Mouse (Mus musculus): ENCODE measurements around the gene Mtmr1.
"Not testable (repeated sequence)": the region's sequence is repeated elsewhere in the genome, so short reads cannot be mapped to it uniquely, and the experiment has no call there.

The Mtmr1 gene

GRCm38 (mm10) chrX:71364554-71364991 lies at the start of gene Mtmr1:
Mtmr1 (plus strand) TSS chrX:71364760.
- in situ Hi-C loops (cut with MboI, MseI), result no loop called here

DNA sequence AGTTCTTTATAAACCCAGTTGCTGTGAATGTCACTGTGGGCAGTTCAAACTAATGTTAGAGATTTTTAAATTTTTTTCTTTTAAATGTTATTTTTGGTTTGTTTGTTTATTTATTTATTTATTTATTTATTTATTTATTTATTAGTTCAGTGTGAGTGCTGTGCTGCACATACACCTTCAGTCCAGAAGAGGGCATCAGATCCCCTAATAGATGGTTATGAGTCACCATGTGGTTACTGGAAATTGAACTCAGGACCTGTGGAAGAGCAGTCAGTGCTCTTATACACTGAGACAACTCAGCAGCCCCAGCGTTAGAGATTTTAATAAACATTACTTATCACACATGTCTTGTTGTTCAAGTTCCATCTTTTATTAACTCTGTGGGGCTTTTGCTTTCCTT lies 12.5 kb upstream of the Mtmr1 start:
- in situ Hi-C loops (cut with MboI, MseI), result no loop called here

DNA sequence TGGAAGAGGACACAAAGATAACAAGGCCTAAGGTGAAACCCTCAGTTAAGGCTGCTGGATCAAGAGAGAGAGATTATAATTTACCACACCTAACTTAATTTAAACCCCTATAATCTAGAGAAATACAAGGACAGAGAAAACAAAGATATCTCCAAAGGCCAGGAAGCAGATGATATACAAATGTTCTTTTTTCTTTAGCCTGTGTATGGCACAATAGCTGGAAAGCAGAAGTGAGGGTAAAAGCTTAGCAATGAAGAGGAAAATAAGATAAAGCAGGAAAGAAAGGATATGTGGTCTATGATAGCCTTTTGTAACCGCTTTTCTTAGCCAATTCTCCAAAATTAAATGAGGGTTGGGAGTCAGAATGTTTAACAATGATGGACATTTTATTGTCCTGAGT lies 9.2 kb upstream of the Mtmr1 start:
- in situ Hi-C loops (cut with MboI, MseI), result no loop called here

GRCm38 (mm10) chrX:71361793-71362192 lies 2.8 kb upstream of the Mtmr1 start:
- in situ Hi-C loops (cut with MboI, MseI), result not testable (repeated sequence)

GRCm38 (mm10) chrX:71364062-71364461 lies 498 bp upstream of the Mtmr1 start:
- in situ Hi-C loops (cut with MboI, MseI), result no loop called here

DNA sequence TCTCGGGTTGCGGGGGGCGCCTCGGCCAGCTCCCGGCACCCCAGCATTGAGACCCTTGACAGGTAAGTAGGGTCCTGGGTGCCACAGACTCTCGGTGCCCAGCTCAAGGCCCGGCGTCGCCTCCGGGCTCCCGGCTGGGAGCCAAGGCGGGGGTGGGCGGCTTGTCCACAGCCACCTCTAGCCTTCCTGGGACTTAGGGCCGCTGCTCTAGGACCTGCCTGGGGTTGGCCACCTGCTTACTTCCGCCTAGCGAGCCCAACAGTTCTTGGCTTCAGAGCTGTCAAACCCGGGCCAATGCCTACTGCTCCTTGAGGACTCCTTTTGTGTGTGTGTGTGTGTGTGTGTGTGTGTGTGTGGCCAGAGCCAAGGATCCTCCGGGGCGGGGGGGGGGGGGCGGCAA lies 451 bp downstream of the Mtmr1 start:
- in situ Hi-C loops (cut with MboI, MseI), result no loop called here

DNA sequence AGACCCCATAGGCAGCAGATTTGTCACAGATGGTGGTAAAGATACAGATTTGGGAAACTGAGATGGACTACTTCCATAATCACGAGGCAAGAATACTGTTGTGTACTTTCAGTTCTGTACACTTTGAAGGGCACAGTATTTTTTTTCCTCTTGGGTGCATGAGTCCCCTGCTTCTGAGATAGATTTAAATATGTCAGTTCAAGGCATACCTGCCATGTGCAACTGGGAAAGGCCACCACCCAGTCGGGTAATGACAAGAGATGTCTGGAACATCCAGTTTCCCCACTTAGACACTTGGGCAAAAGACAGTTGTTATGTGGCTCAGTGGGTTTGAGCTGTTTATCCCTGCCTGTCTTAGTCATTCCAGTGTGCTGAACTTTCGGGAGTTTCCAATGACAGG lies 950 bp downstream of the Mtmr1 start:
- in situ Hi-C loops (cut with MboI, MseI), result no loop called here

DNA sequence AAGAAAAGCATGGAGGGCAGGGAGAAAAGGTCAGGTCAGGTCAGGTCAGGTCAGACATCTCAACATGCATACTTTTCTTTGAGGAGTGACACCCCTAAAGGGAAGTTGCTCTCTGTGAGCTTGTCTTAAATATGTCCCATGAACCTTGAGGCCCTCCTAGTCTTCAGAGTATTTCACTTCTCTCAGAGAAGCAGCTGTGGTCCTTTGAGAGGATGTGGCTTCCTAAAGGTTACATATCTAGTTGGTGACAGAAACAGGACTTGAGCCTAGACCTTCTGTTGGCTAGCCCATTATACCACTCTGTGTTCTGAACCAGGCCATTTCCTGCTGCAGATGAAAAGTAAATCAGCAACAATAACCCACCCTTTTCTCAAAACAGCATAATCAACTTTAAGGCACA lies 2.4 kb downstream of the Mtmr1 start:
- in situ Hi-C loops (cut with MboI, MseI), result no loop called here

DNA sequence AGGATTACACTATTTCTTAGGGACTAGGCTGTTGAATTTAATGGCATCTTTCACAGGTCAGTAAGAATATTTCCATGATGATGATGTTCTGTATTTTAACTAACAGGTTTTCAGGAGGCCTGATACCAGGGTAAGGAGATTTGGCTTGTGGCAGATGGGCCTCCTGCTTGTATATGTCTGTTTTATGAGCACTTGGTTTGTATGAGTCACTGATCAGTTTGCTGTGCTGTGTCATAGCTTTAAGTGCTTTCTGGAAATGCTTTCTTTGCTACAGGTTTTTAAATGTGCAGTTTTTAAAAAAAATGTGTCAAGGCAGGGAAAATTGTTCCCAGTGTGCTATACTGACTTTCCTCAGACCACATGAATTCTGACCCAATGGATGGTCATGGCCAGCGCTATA lies 12.2 kb downstream of the Mtmr1 start:
- in situ Hi-C loops (cut with MboI, MseI), result no loop called here

DNA sequence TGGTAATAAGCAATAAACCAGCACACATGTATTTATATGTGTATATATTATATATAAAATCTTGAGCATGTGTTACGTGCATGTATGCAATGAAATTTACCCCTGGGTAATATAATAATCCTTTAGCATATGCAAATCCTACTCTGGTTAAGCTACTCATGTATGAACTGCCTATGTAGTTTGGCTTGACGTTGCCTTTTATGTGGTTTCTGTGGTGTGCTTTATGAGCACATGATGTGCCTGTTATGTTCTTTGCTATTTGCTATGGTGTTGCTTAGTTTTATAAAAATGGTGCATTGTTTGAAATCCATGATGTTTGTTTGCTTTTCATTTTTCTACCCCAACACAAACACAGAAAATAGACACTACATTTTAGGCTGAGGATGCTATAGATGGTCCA lies 13.9 kb downstream of the Mtmr1 start:
- in situ Hi-C loops (cut with MboI, MseI), result no loop called here

DNA sequence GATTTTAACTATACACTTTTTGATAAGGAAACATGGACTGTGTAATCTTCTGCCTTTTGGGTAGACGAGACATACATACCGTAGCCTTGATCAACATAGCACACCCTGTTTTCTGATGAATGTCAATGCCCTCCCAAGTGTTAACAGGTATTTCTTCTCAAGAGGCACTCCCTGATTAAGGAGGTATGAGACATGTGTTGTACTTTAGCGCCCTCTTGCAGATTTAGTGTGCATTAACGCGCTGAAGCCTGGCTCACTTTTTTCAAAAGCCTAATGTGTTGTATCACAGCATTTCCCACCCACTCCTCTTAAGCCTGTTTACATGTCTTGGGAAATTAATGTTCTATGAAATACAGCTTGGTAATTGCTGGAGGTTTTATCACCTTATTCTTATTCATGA lies 17.0 kb downstream of the Mtmr1 start:
- in situ Hi-C loops (cut with MboI, MseI), result no loop called here

- in situ Hi-C loops (cut with MboI, MseI), result no loop called here
These were observed 31.8 kb downstream of the Mtmr1 start for GRCm38 (mm10) chrX:71396326-71396725.

GRCm38 (mm10) chrX:71406290-71406689 lies 41.7 kb downstream of the Mtmr1 start:
- in situ Hi-C loops (cut with MboI, MseI), result no loop called here

DNA sequence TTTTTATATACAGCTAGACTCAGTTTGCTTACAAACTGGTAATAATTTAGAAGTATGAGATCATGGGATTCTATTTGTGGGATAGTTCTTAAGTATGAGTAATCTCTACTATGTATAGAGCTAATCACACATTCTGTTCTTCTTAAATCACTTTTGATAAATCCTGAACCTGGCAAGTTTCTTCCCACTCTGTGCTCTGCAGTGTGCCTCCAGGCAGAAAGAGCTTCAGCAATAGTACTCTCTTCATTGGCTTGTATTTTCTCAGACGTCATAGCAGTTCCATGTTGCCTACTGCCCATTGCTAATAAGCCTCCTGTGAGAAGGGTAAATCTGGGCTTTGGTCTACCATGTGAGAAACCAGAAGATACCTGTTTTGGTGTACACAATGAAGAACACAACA lies 43.8 kb downstream of the Mtmr1 start:
- in situ Hi-C loops (cut with MboI, MseI), result no loop called here

DNA sequence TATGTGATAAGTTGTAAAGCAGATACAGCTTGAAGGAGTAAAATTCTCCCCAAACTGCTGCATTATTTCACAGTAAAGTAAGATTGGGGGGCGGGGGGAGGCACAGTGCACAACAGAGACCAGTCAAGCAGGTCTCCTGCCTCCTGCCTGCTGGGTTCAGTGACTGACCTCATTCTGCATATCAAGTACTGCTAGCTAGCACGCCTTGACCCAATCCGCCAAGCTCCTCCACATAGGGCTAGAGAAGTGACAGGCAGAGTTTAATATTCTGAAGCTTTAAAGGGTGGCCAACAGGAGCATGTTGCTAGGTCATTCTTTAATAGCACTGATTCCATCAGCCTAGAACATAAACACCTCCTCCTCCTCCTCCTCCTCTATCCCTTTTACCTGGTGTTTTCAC lies 48.2 kb downstream of the Mtmr1 start:
- in situ Hi-C loops (cut with MboI, MseI), result no loop called here

DNA sequence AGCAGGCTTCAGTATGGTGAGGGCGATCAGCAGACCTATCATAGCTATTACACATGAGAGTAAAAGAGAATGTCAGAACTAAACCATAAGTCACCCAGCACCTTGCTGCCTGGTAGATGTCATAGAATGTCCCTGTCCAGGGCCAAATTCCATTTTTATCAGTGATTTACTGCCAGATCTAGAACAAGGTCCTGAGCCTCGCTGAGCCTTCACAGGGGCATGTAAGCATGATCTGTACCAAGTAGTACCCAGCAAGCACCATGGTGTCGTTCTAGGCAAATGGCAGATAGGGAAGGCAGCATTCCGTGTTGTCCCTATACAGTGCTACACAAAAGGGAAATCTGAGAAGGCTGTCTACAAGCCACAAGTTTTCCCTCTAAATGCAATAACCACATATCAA lies 49.1 kb downstream of the Mtmr1 start:
- in situ Hi-C loops (cut with MboI, MseI), result no loop called here

GRCm38 (mm10) chrX:71424852-71425251 lies 60.3 kb downstream of the Mtmr1 start:
- in situ Hi-C loops (cut with MboI, MseI), result loop anchor here (5.0 kb wide), 1 partner anchor 182 kb away; no protein-coding TSS in a partner anchor

- in situ Hi-C loops (cut with MboI, MseI), result no loop called here
These were observed 61.4 kb downstream of the Mtmr1 start for GRCm38 (mm10) chrX:71425746-71426519.

GRCm38 (mm10) chrX:71427491-71427890 lies 62.9 kb downstream of the Mtmr1 start:
- in situ Hi-C loops (cut with MboI, MseI), result no loop called here

- in situ Hi-C loops (cut with MboI, MseI), result no loop called here
These were observed 66.3 kb downstream of the Mtmr1 start for GRCm38 (mm10) chrX:71430900-71431299.

DNA sequence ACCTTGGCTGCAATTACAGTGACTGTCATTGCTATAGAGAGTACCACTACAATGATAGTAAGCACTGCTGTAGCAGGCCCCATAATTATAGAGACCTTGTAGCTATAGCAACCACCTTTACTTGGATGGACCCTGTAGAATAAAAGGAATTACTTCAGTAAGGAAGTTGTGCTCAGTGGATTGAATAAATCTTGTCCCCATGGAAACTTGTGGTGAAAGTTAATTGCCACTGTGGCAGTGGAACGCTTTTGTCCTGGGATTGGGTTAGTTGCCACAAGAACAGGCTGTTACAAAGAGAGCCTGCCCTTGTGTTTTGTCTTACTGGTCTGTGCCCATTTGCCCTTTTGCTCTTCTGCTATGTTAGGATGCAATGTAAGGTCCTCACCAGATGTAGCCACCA lies 69.9 kb downstream of the Mtmr1 start:
- in situ Hi-C loops (cut with MboI, MseI), result no loop called here

DNA sequence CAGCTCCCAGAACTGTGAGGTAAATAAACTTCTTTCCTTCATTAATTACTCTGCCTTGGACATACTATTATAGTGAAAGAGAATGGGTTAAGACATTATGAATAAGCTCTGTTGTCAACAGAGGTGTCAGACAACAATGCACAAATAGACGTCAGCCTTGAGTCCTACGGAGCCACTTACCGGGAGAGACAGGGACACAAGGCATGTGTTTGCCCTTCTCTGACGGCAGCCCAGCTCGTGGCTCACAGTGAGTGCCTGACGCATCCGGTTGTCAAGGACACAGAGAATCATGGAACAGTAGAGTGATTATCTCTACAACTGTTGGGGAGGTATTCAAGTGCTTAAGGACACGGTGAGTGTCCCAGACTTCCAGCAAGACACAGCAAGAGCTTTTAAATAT lies 70.3 kb downstream of the Mtmr1 start:
- in situ Hi-C loops (cut with MboI, MseI), result no loop called here

- in situ Hi-C loops (cut with MboI, MseI), result no loop called here
These were observed 71.0 kb downstream of the Mtmr1 start for GRCm38 (mm10) chrX:71435542-71435941.

DNA sequence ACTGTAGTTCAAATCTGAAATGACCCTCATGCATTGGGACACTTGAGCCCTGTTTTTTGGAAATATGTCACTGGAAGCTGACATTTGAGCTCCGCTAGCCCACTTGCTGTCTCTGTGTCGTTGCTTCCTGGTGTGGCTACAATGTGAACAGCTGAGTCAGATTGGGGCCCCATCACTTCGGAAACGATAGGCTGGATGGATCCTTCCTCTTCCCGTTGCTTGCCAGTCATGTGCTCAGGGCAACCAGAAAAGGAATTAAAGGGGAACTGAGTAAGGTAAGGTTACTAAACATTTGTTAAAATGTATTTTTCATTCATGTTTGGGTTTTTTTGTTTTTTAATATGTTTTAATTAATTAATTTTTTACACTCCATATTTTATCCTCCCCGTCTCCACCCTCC lies 74.9 kb downstream of the Mtmr1 start:
- in situ Hi-C loops (cut with MboI, MseI), result no loop called here

Data from T-helper 2 cell (primary cell).